Mouse (Mus musculus) liver, adult 2 months (tissue): ENCODE results near the gene Nid2.

ENCODE experiments used
- CTCF ChIP-seq: fragments of 200-500 bp; IDR thresholded peaks from 2 replicates; pipeline ENCODE4 v1.5.1; 2011; ENCODE audit warnings: low read depth, low read length, control low read depth
- POLR2A ChIP-seq: fragments of 200-500 bp; IDR thresholded peaks from 2 replicates; pipeline ENCODE4 v1.6.1; 2011; ENCODE audit warnings: low read length, control low read depth; ENCODE audit not compliant: insufficient read depth; ENCODE audit errors: extremely low read depth

DNA sequence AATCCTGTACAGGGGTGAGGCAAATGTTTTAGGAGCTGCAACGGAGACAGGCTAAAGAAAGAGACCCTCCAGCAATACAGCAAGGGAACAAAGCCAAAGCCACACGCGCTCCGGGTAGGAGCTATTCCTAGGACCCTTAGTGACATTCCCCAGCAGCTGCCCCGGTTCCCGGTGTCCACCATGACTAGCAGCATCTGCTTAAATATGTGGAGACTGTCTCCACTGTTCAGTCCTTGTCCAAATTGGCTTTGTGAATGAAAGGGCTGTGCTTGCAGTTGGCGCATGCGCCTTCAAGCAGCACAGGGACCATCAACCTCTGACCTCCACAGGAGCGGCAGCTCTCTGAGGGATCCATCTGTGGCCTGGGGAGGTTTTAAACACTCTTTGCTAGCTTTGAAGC lies 41.9 kb upstream of the Nid2 start:
- TF ChIP-seq CTCF = no peak
- no peak for TF ChIP-seq POLR2A
